Mouse (Mus musculus): Measurements from ENCODE around the gene Fam149b. TPM values are rescaled to one million over a fixed set of nuclear protein-coding genes. Genes with fewer than 3 reads are reported as not detected.

Fam149b gene
- polyA plus RNA-seq, 1 experiment from 2014 or later, result 42.8 TPM

DNA sequence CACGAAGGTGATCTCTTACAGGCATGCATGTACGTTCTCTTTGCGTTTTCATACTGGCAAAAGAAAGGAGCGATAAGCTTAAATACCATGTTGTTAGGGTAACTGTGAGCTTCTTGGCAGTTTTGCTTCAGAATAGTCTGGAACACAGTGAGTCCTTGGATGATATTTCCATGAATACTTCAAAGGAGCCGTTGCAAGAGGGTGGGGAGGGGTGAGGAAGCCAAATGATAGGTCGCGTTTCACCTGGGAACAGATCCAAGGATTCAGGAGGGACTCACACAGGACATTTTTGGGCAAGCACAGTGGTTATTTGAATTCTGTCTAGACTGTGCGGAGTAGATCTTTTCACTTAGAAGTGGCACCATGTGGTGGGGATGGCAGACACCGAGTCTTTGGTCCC lies 49.3 kb downstream of the Fam149b start:
- Histone ChIP-seq H3K27me3 (replicated peaks; ENCODE audit: low read depth, poor library complexity, severe bottlenecking) (no peaks in the 10 kb centered on the region), H3K36me3 (replicated peaks) (no peaks in the 10 kb centered on the region), H3K4me1 (peaks cover 11% of the 10 kb centered on the region; the same call in 1 of the 2 replicates), H3K9me3 (no peaks in the 10 kb centered on the region), H3K27ac (replicated peaks) (no peak overlapping the region), H3K4me3 (no peak overlapping the region)
- 87% methylated on average over 9 of the region's 9 CpGs for WGBS
- DNase-seq (ENCODE audit: low spot score), result no peak

DNA sequence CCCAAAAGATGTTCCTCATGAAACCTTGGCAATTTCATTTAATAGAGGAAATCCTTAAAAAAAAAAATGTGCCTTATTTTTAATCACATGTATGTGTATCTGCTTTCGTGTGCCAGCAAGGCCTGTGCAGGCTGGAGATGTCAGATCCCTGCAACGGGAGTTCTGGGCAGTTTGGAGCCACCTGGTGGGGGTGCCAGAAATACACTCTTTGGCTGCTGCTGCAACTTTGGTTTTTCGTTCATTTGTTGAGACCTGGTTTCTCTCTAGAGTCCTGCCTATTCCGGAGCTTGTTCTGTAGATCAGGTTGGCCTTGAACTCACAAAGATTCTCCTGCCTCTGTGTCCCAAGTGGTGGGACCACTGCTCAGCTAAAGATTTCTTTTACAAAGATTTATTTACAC lies 50.9 kb downstream of the Fam149b start:
- Histone ChIP-seq H3K4me3 (no peak overlapping the region), H3K4me1 (peaks cover 5% of the 10 kb centered on the region; the same call in 1 of the 2 replicates), H3K27ac (replicated peaks) (no peak overlapping the region), H3K9me3 (no peaks in the 10 kb centered on the region), H3K36me3 (replicated peaks) (no peaks in the 10 kb centered on the region), H3K27me3 (replicated peaks; ENCODE audit: low read depth, poor library complexity, severe bottlenecking) (no peaks in the 10 kb centered on the region)
- peak; percentile 35 for DNase-seq (ENCODE audit: low spot score)
- WGBS, result 47% methylated on average over 4 of the region's 4 CpGs

DNA sequence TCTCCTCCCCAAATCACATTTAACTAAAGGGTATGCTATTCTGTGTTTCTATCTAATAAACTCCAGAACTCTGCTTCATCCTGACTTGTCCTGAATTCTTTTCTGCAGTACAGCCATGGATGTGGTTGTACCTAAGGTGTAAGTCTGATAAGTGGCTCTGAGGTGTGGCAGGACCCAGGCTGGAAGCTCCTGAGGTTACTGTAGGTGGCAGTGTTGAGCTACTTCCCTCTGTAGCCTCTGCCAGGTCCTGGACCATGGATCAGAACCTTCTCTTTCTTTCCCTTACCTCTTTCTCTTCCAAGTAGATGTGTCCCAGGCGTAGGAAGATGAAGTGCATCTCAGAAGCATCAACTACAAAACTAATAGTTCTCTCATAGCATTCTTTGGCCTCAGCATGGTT lies 52.1 kb downstream of the Fam149b start:
- H3K4me1 ChIP-seq, result no peaks in the 10 kb centered on the region
- H3K9me3 ChIP-seq, result no peaks in the 10 kb centered on the region
- 62% methylated on average over 1 of the region's 1 CpGs for WGBS
- H3K4me3 ChIP-seq, result no peak overlapping the region
- DNase-seq (ENCODE audit: low spot score), result peak; percentile 30
- H3K27me3 ChIP-seq (replicated peaks; ENCODE audit: low read depth, poor library complexity, severe bottlenecking), result no peaks in the 10 kb centered on the region
- no peaks in the 10 kb centered on the region for H3K36me3 ChIP-seq (replicated peaks)
- no peak overlapping the region for H3K27ac ChIP-seq (replicated peaks)

DNA sequence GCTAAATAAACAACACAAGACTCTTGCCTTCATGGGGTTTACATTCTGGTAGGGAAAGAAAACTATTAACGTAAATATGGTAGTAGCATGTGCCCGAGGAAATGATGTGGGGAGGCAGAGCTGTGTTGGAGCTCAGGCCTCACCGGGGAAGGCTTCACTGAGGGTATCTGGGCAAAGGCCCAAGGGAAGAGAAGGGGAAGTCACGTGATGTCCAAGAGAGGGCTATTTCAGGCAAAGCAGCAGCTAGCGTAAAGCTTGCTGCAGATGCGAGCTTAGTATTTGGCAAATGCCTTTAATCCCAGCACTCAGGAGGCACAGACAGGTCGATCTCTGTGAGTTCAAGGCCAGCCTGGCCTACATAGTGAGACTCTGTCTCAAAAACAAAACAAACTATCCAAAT lies 74.3 kb downstream of the Fam149b start:
- H3K27ac ChIP-seq (replicated peaks), result no peak overlapping the region
- H3K9me3 ChIP-seq, result no peaks in the 10 kb centered on the region
- 85% methylated on average over 7 of the region's 7 CpGs for WGBS
- H3K27me3 ChIP-seq (replicated peaks; ENCODE audit: low read depth, poor library complexity, severe bottlenecking), result no peaks in the 10 kb centered on the region
- DNase-seq (ENCODE audit: low spot score), result no peak
- no peaks in the 10 kb centered on the region for H3K4me1 ChIP-seq
- no peaks in the 10 kb centered on the region for H3K36me3 ChIP-seq (replicated peaks)
- H3K4me3 ChIP-seq, result no peak overlapping the region

DNA sequence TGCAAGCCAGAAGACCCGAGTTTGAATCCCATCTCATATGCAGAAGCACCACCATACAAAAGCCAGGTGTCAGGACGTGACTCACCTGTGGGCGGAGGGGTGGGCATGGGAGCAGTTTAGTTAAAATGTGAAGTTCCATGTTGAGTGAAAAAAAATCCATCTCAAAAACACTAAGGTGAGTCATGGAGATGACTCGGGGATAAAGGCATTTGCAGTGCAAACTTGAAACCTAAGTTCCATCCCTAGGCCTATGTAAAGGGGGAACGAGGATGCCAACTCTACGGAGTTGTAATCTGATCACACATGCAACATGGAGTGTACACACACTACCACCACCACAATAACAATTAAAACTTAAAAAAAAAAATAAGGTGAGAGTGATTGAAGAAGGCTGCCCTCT lies 75.1 kb downstream of the Fam149b start:
- no peak overlapping the region for H3K27ac ChIP-seq (replicated peaks)
- H3K27me3 ChIP-seq (replicated peaks; ENCODE audit: low read depth, poor library complexity, severe bottlenecking), result no peaks in the 10 kb centered on the region
- no peaks in the 10 kb centered on the region for H3K4me1 ChIP-seq
- DNase-seq (ENCODE audit: low spot score), result no peak
- H3K4me3 ChIP-seq, result no peak overlapping the region
- 89% methylated on average over 6 of the region's 6 CpGs for WGBS
- no peaks in the 10 kb centered on the region for H3K36me3 ChIP-seq (replicated peaks)
- H3K9me3 ChIP-seq, result no peaks in the 10 kb centered on the region

DNA sequence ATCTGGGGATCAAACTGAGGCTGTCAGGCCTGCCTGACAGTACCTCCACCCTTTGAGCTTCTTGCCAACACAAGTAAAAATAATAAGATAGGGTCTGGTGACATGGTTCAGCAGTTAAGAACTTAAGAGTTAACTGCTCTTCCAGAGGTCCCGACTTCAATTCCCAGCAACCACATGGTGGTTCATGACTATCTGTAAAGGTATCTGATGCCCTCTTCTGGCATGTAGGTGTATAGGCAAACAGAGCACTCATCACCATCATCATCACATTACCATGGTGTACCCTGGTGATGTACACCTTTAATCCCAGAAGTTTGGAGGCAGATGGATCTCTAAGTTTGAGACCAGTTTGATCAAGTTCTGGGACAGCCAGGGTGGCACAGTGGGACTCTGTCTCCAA lies 80.6 kb downstream of the Fam149b start:
- DNase-seq (ENCODE audit: low spot score), result no peak
- H3K9me3 ChIP-seq, result no peaks in the 10 kb centered on the region
- H3K4me1 ChIP-seq, result no peaks in the 10 kb centered on the region
- WGBS, result 36% methylated on average over 1 of the region's 1 CpGs
- no peaks in the 10 kb centered on the region for H3K27me3 ChIP-seq (replicated peaks; ENCODE audit: low read depth, poor library complexity, severe bottlenecking)
- H3K36me3 ChIP-seq (replicated peaks), result no peaks in the 10 kb centered on the region
- no peak overlapping the region for H3K27ac ChIP-seq (replicated peaks)
- no peak overlapping the region for H3K4me3 ChIP-seq

DNA sequence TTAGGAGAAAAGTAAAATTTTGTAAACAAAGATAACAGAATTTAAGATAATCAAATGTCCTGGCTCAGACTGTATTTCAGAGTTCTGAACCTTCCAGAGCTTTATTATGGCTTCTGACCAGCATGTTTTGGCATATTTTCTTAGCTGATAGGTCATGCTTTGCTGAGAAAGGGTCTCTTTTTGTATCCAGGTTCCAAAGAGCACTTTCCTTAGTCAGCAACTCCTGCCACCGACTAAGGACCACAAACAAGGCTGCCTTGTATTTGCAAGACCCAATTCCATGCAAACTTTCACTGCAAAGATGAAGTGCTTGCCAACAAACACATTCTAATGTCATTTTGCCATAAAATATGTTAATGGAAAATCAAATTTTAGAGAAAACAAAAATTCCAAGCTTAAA lies 81.9 kb downstream of the Fam149b start:
- H3K36me3 ChIP-seq (replicated peaks), result no peaks in the 10 kb centered on the region
- no peak overlapping the region for H3K4me3 ChIP-seq
- WGBS, result 58% methylated on average over 1 of the region's 1 CpGs
- H3K27me3 ChIP-seq (replicated peaks; ENCODE audit: low read depth, poor library complexity, severe bottlenecking), result no peaks in the 10 kb centered on the region
- H3K27ac ChIP-seq (replicated peaks), result no peak overlapping the region
- no peaks in the 10 kb centered on the region for H3K4me1 ChIP-seq
- no peak for DNase-seq (ENCODE audit: low spot score)
- no peaks in the 10 kb centered on the region for H3K9me3 ChIP-seq

DNA sequence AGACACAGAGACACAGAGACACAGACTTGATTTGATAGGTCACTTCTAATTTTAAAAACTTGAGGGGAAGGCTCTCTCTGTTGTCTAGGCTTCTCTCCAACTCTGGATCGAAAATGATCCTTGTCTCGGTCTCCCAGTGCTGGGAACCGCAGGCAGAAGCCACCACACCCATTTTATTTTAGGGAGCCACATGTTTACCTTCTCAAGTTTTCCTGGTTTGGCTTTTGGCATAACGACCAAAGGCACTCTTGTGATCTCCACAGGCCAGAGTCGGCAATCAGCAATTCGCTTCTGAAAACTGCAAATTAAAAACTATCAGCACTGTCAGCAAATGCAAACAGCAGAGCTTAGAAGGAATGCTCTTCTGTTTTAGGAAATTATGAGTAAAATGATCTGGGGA lies 83.8 kb downstream of the Fam149b start:
- Histone ChIP-seq H3K4me1 (no peaks in the 10 kb centered on the region), H3K9me3 (no peaks in the 10 kb centered on the region), H3K27me3 (replicated peaks; ENCODE audit: low read depth, poor library complexity, severe bottlenecking) (no peaks in the 10 kb centered on the region), H3K4me3 (no peak overlapping the region), H3K27ac (replicated peaks) (no peak overlapping the region), H3K36me3 (replicated peaks) (no peaks in the 10 kb centered on the region)
- no peak for DNase-seq (ENCODE audit: low spot score)
- WGBS, result 81% methylated on average over 6 of the region's 6 CpGs

DNA sequence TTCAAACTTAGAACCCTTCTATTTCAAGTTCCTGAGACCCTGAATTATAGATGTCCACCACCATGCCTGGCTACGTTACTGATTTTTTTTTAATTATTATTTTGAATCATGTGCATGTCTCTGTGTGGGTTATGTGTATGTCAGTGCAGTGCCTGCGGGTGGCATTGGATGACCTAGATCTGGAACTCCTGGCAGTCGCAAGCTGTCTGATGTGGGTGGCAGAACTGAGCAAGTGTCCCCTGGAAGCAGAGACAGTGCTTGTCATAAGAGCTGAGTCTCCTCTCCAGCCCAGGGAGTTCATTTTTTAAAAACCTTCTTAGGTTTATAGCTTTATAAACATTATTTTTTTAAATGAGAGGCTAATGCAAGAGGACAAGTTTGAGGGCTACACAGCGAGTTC lies 84.5 kb downstream of the Fam149b start:
- Histone ChIP-seq H3K27ac (replicated peaks) (no peak overlapping the region), H3K9me3 (no peaks in the 10 kb centered on the region), H3K4me3 (no peak overlapping the region), H3K27me3 (replicated peaks; ENCODE audit: low read depth, poor library complexity, severe bottlenecking) (no peaks in the 10 kb centered on the region), H3K36me3 (replicated peaks) (no peaks in the 10 kb centered on the region), H3K4me1 (no peaks in the 10 kb centered on the region)
- WGBS, result 84% methylated on average over 4 of the region's 4 CpGs
- no peak for DNase-seq (ENCODE audit: low spot score)

Other genes with a start within 250 kb of the Fam149b start
- 9.2 and 11.1 TPM in 2 replicates for gene Saysd1, start 209.6 kb upstream of the Fam149b start, polyA plus RNA-seq (2016; fragmentation: Nextera tagmentation; extraction: Ambion mirVana)
- 9.3 and 10.7 TPM in 2 replicates for gene Kcnk5, start 166.4 kb upstream of the Fam149b start, polyA plus RNA-seq (2016; fragmentation: Nextera tagmentation; extraction: Ambion mirVana)
- gene Kcnk16, start 79.0 kb upstream of the Fam149b start, polyA plus RNA-seq (2016; fragmentation: Nextera tagmentation; extraction: Ambion mirVana), result 0.32 TPM in 1 of 2 replicates, not detected in the other
- 13.1 and 14.2 TPM in 2 replicates for gene Nudt13, start 53.5 kb upstream of the Fam149b start, polyA plus RNA-seq (2016; fragmentation: Nextera tagmentation; extraction: Ambion mirVana)
- gene Ecd, start within 50 bp of the Fam149b start, polyA plus RNA-seq (2016; fragmentation: Nextera tagmentation; extraction: Ambion mirVana), result 76.1 and 76.7 TPM in 2 replicates
- 286 and 298 TPM in 2 replicates for gene Dnajc9, start 40.7 kb downstream of the Fam149b start, polyA plus RNA-seq (2016; fragmentation: Nextera tagmentation; extraction: Ambion mirVana)
- gene Mrps16, start 45.5 kb downstream of the Fam149b start, polyA plus RNA-seq (2016; fragmentation: Nextera tagmentation; extraction: Ambion mirVana), result 81.2 and 86.5 TPM in 2 replicates
- 0.47 and 1.1 TPM in 2 replicates for gene Cfap70, start 104.1 kb downstream of the Fam149b start, polyA plus RNA-seq (2016; fragmentation: Nextera tagmentation; extraction: Ambion mirVana)
- gene Anxa7, start 132.0 kb downstream of the Fam149b start, polyA plus RNA-seq (2016; fragmentation: Nextera tagmentation; extraction: Ambion mirVana), result 22.7 and 27.0 TPM in 2 replicates
- 0.67 and 1.3 TPM in 2 replicates for gene Mss51, start 148.7 kb downstream of the Fam149b start, polyA plus RNA-seq (2016; fragmentation: Nextera tagmentation; extraction: Ambion mirVana)
- gene Ppp3cb, start 198.4 kb downstream of the Fam149b start, polyA plus RNA-seq (2016; fragmentation: Nextera tagmentation; extraction: Ambion mirVana), result 43.4 and 46.3 TPM in 2 replicates

Data from embryonic facial prominence, embryonic 10.5 days (tissue).